Mouse (Mus musculus): ENCODE data around the gene Ces2b. TPM values are rescaled to one million over a fixed set of nuclear protein-coding genes. Genes with fewer than 3 reads are reported as not detected.
"Not testable (repeated sequence)": the region's sequence is repeated elsewhere in the genome, so short reads cannot be mapped to it uniquely, and the experiment has no call there.

Ces2b gene
- polyA plus RNA-seq, 1 experiment from 2014 or later = 0.91 TPM

DNA sequence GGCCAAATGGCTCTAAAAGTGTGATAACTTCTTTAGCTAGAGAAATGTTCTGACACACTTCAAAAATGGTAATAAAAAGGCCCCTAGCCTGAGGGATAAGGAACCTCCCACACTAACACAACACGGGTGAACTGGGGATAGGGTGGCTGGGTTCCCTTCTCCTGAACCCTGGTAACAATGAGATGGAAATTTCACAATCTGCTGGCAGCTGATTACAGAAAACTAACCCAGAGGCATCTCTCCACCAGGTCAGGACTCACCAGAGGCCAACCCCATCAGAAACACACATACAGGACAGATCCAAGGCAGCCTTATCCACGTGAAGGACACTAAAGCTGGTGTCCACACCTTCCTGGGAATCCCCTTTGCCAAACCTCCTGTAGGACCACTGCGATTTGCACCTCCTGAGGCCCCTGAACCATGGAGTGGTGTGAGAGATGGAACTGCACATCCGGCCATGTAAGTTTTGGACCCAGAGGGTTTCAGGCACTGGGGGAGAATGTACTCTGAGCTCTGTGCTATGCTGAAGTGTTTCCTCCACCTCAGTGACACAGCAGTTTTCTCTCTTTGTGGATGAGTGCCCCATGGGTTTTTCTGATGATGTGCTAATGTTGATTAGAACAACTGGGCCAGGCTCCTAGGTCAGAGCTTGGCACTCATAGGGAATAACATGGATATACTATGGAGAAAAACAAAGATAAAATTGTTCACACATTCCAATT is 16.5 kb downstream of the Ces2b start:
- no peak for DNase-seq (ENCODE audit: low spot score)

DNA sequence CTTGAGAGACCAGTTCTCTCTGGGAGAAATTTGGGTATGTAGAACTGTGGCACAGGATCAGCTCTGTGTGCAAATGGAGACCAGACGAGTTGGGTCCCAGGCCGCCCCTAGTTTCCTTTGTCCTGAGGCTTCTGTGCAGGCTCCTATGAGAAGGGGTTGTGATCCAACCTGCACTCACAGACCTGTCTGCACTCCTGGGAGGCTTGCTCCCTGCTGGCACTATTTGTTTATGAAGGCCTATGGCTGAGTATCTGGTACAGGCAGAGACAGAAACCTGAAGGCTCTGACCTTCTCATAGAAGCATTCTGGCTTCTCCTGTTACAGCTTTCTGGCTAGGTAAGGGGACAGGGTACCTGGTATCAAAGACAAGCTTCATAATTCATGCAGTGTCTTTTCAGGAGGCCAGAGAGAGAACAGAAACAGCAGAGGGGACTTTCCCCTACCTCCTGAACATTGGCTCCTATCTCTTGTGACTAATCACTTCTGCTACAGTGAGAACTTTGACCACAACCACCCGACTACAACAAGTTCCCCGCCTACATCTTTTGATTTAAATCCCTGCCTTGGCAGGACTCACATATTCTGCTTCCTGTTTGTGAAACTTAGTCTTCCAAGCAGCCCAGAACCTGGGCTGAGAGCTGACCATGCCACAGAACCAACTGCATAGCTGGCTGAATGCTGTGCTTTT is 35.6 kb downstream of the Ces2b start:
- WGBS = no CpG with 5 or more reads among the region's 4 CpGs

More for the DNA sequence above, 16.5 kb downstream of the Ces2b start:
- H3K4me3 ChIP-seq (replicated peaks; ENCODE audit: low read depth, low read length) = no peak overlapping the region
- 69% methylated on average over 4 of the region's 4 CpGs for WGBS
- ATAC-seq (replicated peaks; ENCODE audit: low FRiP score, low read depth) = no peak
- no peak overlapping the region for H3K27ac ChIP-seq
- H3K9ac ChIP-seq (ENCODE audit: low read depth, low read length) = no peak overlapping the region
- H3K4me2 ChIP-seq (ENCODE audit: low read length) = no peak overlapping the region
- no peaks in the 10 kb centered on the region for H3K9me3 ChIP-seq (replicated peaks; ENCODE audit: low read length)
- TF ChIP-seq CTCF (IDR thresholded peaks at IDR 0.05; ENCODE audit: low read depth) = no peak
- H3K4me1 ChIP-seq (replicated peaks; ENCODE audit: insufficient read depth, low read length) = no peaks in the 10 kb centered on the region
- H3K27me3 ChIP-seq (ENCODE audit: insufficient read depth, low read length) = no peaks in the 10 kb centered on the region
- no peaks in the 10 kb centered on the region for H3K36me3 ChIP-seq (ENCODE audit: insufficient read depth, low read length)

DNA sequence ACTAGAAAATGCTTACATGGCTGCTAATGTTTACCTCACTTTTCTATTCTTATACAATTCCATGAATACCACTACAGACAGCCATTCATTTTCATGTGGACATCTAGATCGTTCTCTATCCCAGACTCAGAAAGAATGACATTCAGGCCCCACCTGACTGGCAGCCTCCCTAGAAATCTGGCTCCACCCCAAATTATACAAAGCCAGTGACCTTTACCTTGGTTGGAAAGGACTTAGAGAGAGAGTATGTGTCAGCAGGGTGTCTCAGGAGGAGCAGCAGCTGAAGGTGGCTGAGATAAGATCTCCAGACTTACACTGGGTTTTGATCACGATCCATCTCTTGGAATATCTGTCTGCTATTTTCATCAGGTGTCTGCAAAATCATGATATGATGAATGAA is 37.5 kb downstream of the Ces2b start:
- not testable (repeated sequence) for H3K36me3 ChIP-seq (ENCODE audit: insufficient read depth, low read length); DNase-seq (ENCODE audit: low spot score); H3K4me1 ChIP-seq (replicated peaks; ENCODE audit: insufficient read depth, low read length); ATAC-seq (replicated peaks; ENCODE audit: low FRiP score, low read depth); H3K4me3 ChIP-seq (replicated peaks; ENCODE audit: low read depth, low read length); H3K9ac ChIP-seq (ENCODE audit: low read depth, low read length); H3K9me3 ChIP-seq (replicated peaks; ENCODE audit: low read length); H3K27ac ChIP-seq; H3K4me2 ChIP-seq (ENCODE audit: low read length); H3K27me3 ChIP-seq (ENCODE audit: insufficient read depth, low read length)
- no CpG with 5 or more reads among the region's 2 CpGs for WGBS

More for the DNA sequence above, 35.6 kb downstream of the Ces2b start:
- H3K9ac ChIP-seq (ENCODE audit: low read depth, low read length); H3K27me3 ChIP-seq (ENCODE audit: insufficient read depth, low read length); H3K27ac ChIP-seq; ATAC-seq (replicated peaks; ENCODE audit: low FRiP score, low read depth); H3K4me2 ChIP-seq (ENCODE audit: low read length); H3K4me1 ChIP-seq (replicated peaks; ENCODE audit: insufficient read depth, low read length); H3K36me3 ChIP-seq (ENCODE audit: insufficient read depth, low read length); H3K9me3 ChIP-seq (replicated peaks; ENCODE audit: low read length); DNase-seq (ENCODE audit: low spot score); H3K4me3 ChIP-seq (replicated peaks; ENCODE audit: low read depth, low read length): not testable (repeated sequence)

DNA sequence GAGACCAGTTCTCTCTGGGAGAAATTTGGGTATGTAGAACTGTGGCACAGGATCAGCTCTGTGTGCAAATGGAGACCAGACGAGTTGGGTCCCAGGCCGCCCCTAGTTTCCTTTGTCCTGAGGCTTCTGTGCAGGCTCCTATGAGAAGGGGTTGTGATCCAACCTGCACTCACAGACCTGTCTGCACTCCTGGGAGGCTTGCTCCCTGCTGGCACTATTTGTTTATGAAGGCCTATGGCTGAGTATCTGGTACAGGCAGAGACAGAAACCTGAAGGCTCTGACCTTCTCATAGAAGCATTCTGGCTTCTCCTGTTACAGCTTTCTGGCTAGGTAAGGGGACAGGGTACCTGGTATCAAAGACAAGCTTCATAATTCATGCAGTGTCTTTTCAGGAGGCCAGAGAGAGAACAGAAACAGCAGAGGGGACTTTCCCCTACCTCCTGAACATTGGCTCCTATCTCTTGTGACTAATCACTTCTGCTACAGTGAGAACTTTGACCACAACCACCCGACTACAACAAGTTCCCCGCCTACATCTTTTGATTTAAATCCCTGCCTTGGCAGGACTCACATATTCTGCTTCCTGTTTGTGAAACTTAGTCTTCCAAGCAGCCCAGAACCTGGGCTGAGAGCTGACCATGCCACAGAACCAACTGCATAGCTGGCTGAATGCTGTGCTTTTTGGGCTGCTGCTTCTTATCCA is 55.0 kb downstream of the Ces2b start:
- no CpG with 5 or more reads among the region's 4 CpGs for WGBS
- not testable (repeated sequence) for H3K4me3 ChIP-seq (replicated peaks; ENCODE audit: low read depth, low read length); H3K36me3 ChIP-seq (ENCODE audit: insufficient read depth, low read length); H3K9ac ChIP-seq (ENCODE audit: low read depth, low read length); H3K27ac ChIP-seq; H3K9me3 ChIP-seq (replicated peaks; ENCODE audit: low read length); DNase-seq (ENCODE audit: low spot score); H3K4me2 ChIP-seq (ENCODE audit: low read length); H3K4me1 ChIP-seq (replicated peaks; ENCODE audit: insufficient read depth, low read length); H3K27me3 ChIP-seq (ENCODE audit: insufficient read depth, low read length)
- 0 out of 2 replicates have a peak, but pooled peaks have one; percentile 40 for ATAC-seq (replicated peaks; ENCODE audit: low FRiP score, low read depth)

Other genes starting within 250 kb of the Ces2b start
- 12.6 and 14.5 TPM in 2 replicates for gene Pdp2, start 240.1 kb upstream of the Ces2b start, polyA plus RNA-seq (2015; fragmentation: Nextera tagmentation; extraction: Ambion mirVana)
- gene Cdh16, start 207.2 kb upstream of the Ces2b start, polyA plus RNA-seq (2015; fragmentation: Nextera tagmentation; extraction: Ambion mirVana) = 439 and 476 TPM in 2 replicates
- 13.5 and 15.7 TPM in 2 replicates for gene Rrad, start 200.2 kb upstream of the Ces2b start, polyA plus RNA-seq (2015; fragmentation: Nextera tagmentation; extraction: Ambion mirVana)
- gene Ciao2b, start 189.6 kb upstream of the Ces2b start, polyA plus RNA-seq (2015; fragmentation: Nextera tagmentation; extraction: Ambion mirVana) = 92.7 and 93.0 TPM in 2 replicates
- gene Ces2a, start 97.6 kb upstream of the Ces2b start, polyA plus RNA-seq (2015; fragmentation: Nextera tagmentation; extraction: Ambion mirVana) = 0.22 and 0.24 TPM in 2 replicates
- gene Ces2c, start 15.5 kb downstream of the Ces2b start, polyA plus RNA-seq (2015; fragmentation: Nextera tagmentation; extraction: Ambion mirVana) = 0.38 and 0.45 TPM in 2 replicates
- 1.8 and 2.1 TPM in 2 replicates for gene Ces2e, start 94.7 kb downstream of the Ces2b start, polyA plus RNA-seq (2015; fragmentation: Nextera tagmentation; extraction: Ambion mirVana)
- not detected in 2 replicates for gene Ces2f, start 115.8 kb downstream of the Ces2b start, polyA plus RNA-seq (2015; fragmentation: Nextera tagmentation; extraction: Ambion mirVana)
- 0.15 and 0.17 TPM in 2 replicates for gene Ces2g, start 130.1 kb downstream of the Ces2b start, polyA plus RNA-seq (2015; fragmentation: Nextera tagmentation; extraction: Ambion mirVana)
- gene Ces2h, start 169.3 kb downstream of the Ces2b start, polyA plus RNA-seq (2015; fragmentation: Nextera tagmentation; extraction: Ambion mirVana) = not detected in 2 replicates
- gene Ces3a, start 217.0 kb downstream of the Ces2b start, polyA plus RNA-seq (2015; fragmentation: Nextera tagmentation; extraction: Ambion mirVana) = not detected in 2 replicates